Mouse (Mus musculus): ENCODE measurements at regions not wholly inside any gene's neighbourhood (a gene's known extent, or its start where the extent isn't known, plus 50 kb on each side); places are given as distances from the start of the nearest gene placed in this dataset.

GRCm38 (mm10) chr3:140566996-140567517 is 645.1 kb downstream of the Pdha2 start:
- H3K9me3 ChIP-seq (replicated peaks; ENCODE audit: control insufficient read depth, low read length), result no peaks in the 10 kb centered on the region
- H3K4me2 ChIP-seq (ENCODE audit: low read length), result no peak overlapping the region
- H3K27me3 ChIP-seq (replicated peaks; ENCODE audit: control insufficient read depth, insufficient read depth, low read length), result no peaks in the 10 kb centered on the region
- H3K9ac ChIP-seq (ENCODE audit: low read length), result no peak overlapping the region
- H3K27ac ChIP-seq (ENCODE audit: low read depth, low read length), result no peak overlapping the region
- no peaks in the 10 kb centered on the region for H3K4me1 ChIP-seq (ENCODE audit: control insufficient read depth, insufficient read depth, low read length)
- H3K4me3 ChIP-seq (ENCODE audit: low read depth, low read length), result no peak overlapping the region
- ATAC-seq (peak; percentile 69; the same call in 1 of the 2 replicates), DNase-seq (ENCODE audit: low spot score) (peak; percentile 51)
- 25% methylated on average over 4 of the region's 4 CpGs for WGBS
- H3K36me3 ChIP-seq (ENCODE audit: control insufficient read depth, insufficient read depth, low read length), result no peaks in the 10 kb centered on the region

GRCm38 (mm10) chr3:140554736-140555135 is 657.4 kb downstream of the Pdha2 start:
- H3K4me3 ChIP-seq (ENCODE audit: low read depth, low read length), result no peak overlapping the region
- no peaks in the 10 kb centered on the region for H3K9me3 ChIP-seq (replicated peaks; ENCODE audit: control insufficient read depth, low read length)
- no peak overlapping the region for H3K9ac ChIP-seq (ENCODE audit: low read length)
- no peaks in the 10 kb centered on the region for H3K27me3 ChIP-seq (replicated peaks; ENCODE audit: control insufficient read depth, insufficient read depth, low read length)
- ATAC-seq (no peak), DNase-seq (ENCODE audit: low spot score) (no peak)
- no peaks in the 10 kb centered on the region for H3K36me3 ChIP-seq (ENCODE audit: control insufficient read depth, insufficient read depth, low read length)
- H3K4me2 ChIP-seq (ENCODE audit: low read length), result no peak overlapping the region
- WGBS, result 77% methylated on average over 3 of the region's 3 CpGs
- H3K27ac ChIP-seq (ENCODE audit: low read depth, low read length), result no peak overlapping the region
- no peaks in the 10 kb centered on the region for H3K4me1 ChIP-seq (ENCODE audit: control insufficient read depth, insufficient read depth, low read length)

DNA sequence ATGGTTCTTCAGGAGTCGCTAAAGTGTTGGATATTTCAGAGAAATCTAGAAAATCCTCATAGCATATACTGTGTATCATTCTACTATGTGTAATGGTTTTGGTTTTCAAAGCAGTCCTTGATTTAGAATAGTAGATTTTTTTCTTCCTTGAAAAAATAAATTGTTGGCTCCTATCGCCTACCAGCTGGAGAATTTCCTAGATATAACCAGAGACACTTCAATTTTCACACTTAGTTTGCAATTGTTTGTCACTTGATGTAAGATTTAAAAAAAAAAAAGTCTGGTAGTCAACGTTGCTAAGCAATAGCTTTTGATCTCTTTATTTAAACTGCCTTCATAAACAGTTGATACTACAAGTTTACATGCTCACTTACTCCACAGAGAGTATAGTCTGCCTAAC is 663.7 kb downstream of the Pdha2 start:
- no peaks in the 10 kb centered on the region for H3K27me3 ChIP-seq (replicated peaks; ENCODE audit: control insufficient read depth, insufficient read depth, low read length)
- no peak overlapping the region for H3K9ac ChIP-seq (ENCODE audit: low read length)
- peak; percentile 38 for DNase-seq (ENCODE audit: low spot score)
- no peak for ATAC-seq
- H3K9me3 ChIP-seq (replicated peaks; ENCODE audit: control insufficient read depth, low read length), result no peaks in the 10 kb centered on the region
- H3K4me3 ChIP-seq (ENCODE audit: low read depth, low read length), result no peak overlapping the region
- 85% methylated on average over 3 of the region's 3 CpGs for WGBS
- no peaks in the 10 kb centered on the region for H3K36me3 ChIP-seq (ENCODE audit: control insufficient read depth, insufficient read depth, low read length)
- no peak overlapping the region for H3K27ac ChIP-seq (ENCODE audit: low read depth, low read length)
- no peaks in the 10 kb centered on the region for H3K4me1 ChIP-seq (ENCODE audit: control insufficient read depth, insufficient read depth, low read length)
- no peak overlapping the region for H3K4me2 ChIP-seq (ENCODE audit: low read length)

- H3K4me2 ChIP-seq (ENCODE audit: low read length), result no peak overlapping the region
- no peak overlapping the region for H3K4me3 ChIP-seq (ENCODE audit: low read depth, low read length)
- ATAC-seq, result peak; percentile 66
- no peaks in the 10 kb centered on the region for H3K36me3 ChIP-seq (ENCODE audit: control insufficient read depth, insufficient read depth, low read length)
- H3K9me3 ChIP-seq (replicated peaks; ENCODE audit: control insufficient read depth, low read length), result no peaks in the 10 kb centered on the region
- 71% methylated on average over 6 of the region's 6 CpGs for WGBS
- no peaks in the 10 kb centered on the region for H3K4me1 ChIP-seq (ENCODE audit: control insufficient read depth, insufficient read depth, low read length)
- no peak overlapping the region for H3K27ac ChIP-seq (ENCODE audit: low read depth, low read length)
- H3K27me3 ChIP-seq (replicated peaks; ENCODE audit: control insufficient read depth, insufficient read depth, low read length), result no peaks in the 10 kb centered on the region
- no peak overlapping the region for H3K9ac ChIP-seq (ENCODE audit: low read length)
- peak; percentile 48 for DNase-seq (ENCODE audit: low spot score)
These were observed 680.2 kb downstream of the Pdha2 start for GRCm38 (mm10) chr3:140531747-140532502.

- Histone ChIP-seq H3K27me3 (replicated peaks; ENCODE audit: control insufficient read depth, insufficient read depth, low read length) (no peaks in the 10 kb centered on the region), H3K4me2 (ENCODE audit: low read length) (no peak overlapping the region), H3K27ac (ENCODE audit: low read depth, low read length) (no peak overlapping the region), H3K4me1 (ENCODE audit: control insufficient read depth, insufficient read depth, low read length) (no peaks in the 10 kb centered on the region), H3K9me3 (replicated peaks; ENCODE audit: control insufficient read depth, low read length) (no peaks in the 10 kb centered on the region), H3K9ac (ENCODE audit: low read length) (no peak overlapping the region), H3K36me3 (ENCODE audit: control insufficient read depth, insufficient read depth, low read length) (no peaks in the 10 kb centered on the region), H3K4me3 (ENCODE audit: low read depth, low read length) (no peak overlapping the region)
- ATAC-seq (no peak), DNase-seq (ENCODE audit: low spot score) (no peak)
These were observed 690.4 kb downstream of the Pdha2 start for GRCm38 (mm10) chr3:140521653-140522278.

DNA sequence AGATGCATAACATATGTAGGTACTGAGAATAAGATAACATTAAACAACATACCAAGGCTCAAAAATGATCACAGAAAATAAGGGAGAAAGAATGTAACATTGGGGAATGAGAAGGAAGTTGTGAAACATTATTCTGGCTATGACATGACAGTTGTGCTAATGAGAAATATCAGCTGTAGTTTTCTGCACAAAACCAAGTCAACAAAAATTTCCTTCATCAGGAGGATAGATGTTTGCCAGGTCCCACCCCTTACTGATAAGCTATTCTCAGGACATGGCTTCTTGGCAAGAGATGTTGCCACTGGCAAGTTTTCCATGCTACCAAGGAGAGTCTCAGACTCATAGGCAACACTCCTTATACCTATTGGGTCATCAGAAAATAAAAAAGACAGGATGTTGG is 701.3 kb downstream of the Pdha2 start:
- H3K4me3 ChIP-seq (ENCODE audit: low read depth, low read length), result no peak overlapping the region
- no peaks in the 10 kb centered on the region for H3K4me1 ChIP-seq (ENCODE audit: control insufficient read depth, insufficient read depth, low read length)
- no peak overlapping the region for H3K4me2 ChIP-seq (ENCODE audit: low read length)
- H3K9me3 ChIP-seq (replicated peaks; ENCODE audit: control insufficient read depth, low read length), result no peaks in the 10 kb centered on the region
- H3K27ac ChIP-seq (ENCODE audit: low read depth, low read length), result no peak overlapping the region
- DNase-seq (ENCODE audit: low spot score), result no peak
- H3K27me3 ChIP-seq (replicated peaks; ENCODE audit: control insufficient read depth, insufficient read depth, low read length), result no peaks in the 10 kb centered on the region
- no peaks in the 10 kb centered on the region for H3K36me3 ChIP-seq (ENCODE audit: control insufficient read depth, insufficient read depth, low read length)
- no peak for ATAC-seq
- H3K9ac ChIP-seq (ENCODE audit: low read length), result no peak overlapping the region

DNA sequence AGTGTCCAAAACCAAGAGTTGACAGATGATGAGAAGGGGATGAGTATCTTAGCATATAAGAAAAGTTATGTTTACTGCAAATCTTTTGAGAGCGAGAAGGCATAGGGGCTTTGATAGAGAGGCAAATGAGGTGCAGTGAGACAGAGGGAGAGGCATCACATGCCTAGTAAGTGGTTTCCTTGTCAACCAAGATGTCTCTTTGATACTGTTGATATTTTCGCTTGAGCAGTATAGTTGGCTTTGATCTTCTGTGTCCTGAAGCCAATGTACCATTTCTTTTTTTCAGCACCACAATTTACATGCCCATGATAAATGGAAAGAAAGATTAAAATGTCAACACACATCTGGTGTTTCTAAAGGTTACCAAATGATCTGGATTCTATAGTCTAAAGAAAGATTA is 702.1 kb downstream of the Pdha2 start:
- DNase-seq (ENCODE audit: low spot score), result no peak

GRCm38 (mm10) chr3:140494134-140494533 is 718.0 kb downstream of the Pdha2 start:
- ATAC-seq (no peak), DNase-seq (ENCODE audit: low spot score) (no peak)
- Histone ChIP-seq H3K4me2 (ENCODE audit: low read length) (no peak overlapping the region), H3K9ac (ENCODE audit: low read length) (no peak overlapping the region), H3K27me3 (replicated peaks; ENCODE audit: control insufficient read depth, insufficient read depth, low read length) (no peaks in the 10 kb centered on the region), H3K27ac (ENCODE audit: low read depth, low read length) (no peak overlapping the region), H3K4me1 (ENCODE audit: control insufficient read depth, insufficient read depth, low read length) (no peaks in the 10 kb centered on the region), H3K36me3 (ENCODE audit: control insufficient read depth, insufficient read depth, low read length) (no peaks in the 10 kb centered on the region), H3K4me3 (ENCODE audit: low read depth, low read length) (no peak overlapping the region), H3K9me3 (replicated peaks; ENCODE audit: control insufficient read depth, low read length) (no peaks in the 10 kb centered on the region)
- 87% methylated on average over 1 of the region's 1 CpGs for WGBS

More for the DNA sequence above, 702.1 kb downstream of the Pdha2 start:
- Histone ChIP-seq H3K27ac (ENCODE audit: low read depth, low read length) (no peak overlapping the region), H3K4me1 (ENCODE audit: control insufficient read depth, insufficient read depth, low read length) (no peaks in the 10 kb centered on the region), H3K4me3 (ENCODE audit: low read depth, low read length) (no peak overlapping the region), H3K27me3 (replicated peaks; ENCODE audit: control insufficient read depth, insufficient read depth, low read length) (no peaks in the 10 kb centered on the region), H3K36me3 (ENCODE audit: control insufficient read depth, insufficient read depth, low read length) (no peaks in the 10 kb centered on the region), H3K4me2 (ENCODE audit: low read length) (no peak overlapping the region), H3K9me3 (replicated peaks; ENCODE audit: control insufficient read depth, low read length) (no peaks in the 10 kb centered on the region), H3K9ac (ENCODE audit: low read length) (no peak overlapping the region)
- ATAC-seq, result no peak
- 88% methylated on average over 2 of the region's 2 CpGs for WGBS

DNA sequence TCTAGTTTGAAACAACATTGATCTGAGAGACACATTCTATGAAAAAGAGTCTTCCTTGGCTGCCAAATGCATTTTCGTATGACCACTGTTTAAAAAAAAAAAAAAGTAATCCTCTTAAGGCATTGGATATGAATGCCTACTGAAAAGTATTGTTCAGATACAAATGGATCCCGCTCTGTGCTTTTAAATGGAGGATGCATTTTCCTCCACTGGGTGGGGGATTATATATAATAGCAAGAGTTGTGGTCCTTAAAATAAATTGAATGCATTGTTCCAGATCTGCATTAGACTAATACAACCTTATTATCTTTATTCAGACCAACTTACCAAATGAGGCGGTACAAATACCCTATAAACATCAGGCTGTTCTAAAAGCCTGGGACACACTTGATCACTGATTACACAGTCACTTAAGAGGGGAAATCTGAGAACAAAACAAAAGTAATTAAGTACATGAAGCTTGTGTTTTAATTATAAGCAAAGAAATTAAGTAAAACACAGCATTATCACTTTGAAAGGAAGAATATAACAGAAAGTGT is 734.4 kb downstream of the Pdha2 start:
- ATAC-seq (peak; percentile 73), DNase-seq (ENCODE audit: low spot score) (peak; percentile 36)
- Histone ChIP-seq H3K27ac (ENCODE audit: low read depth, low read length) (no peak overlapping the region), H3K36me3 (ENCODE audit: control insufficient read depth, insufficient read depth, low read length) (no peaks in the 10 kb centered on the region), H3K9ac (ENCODE audit: low read length) (no peak overlapping the region), H3K4me1 (ENCODE audit: control insufficient read depth, insufficient read depth, low read length) (no peaks in the 10 kb centered on the region), H3K27me3 (replicated peaks; ENCODE audit: control insufficient read depth, insufficient read depth, low read length) (peaks cover 7% of the 10 kb centered on the region), H3K4me3 (ENCODE audit: low read depth, low read length) (no peak overlapping the region), H3K9me3 (replicated peaks; ENCODE audit: control insufficient read depth, low read length) (no peaks in the 10 kb centered on the region), H3K4me2 (ENCODE audit: low read length) (no peak overlapping the region)
- WGBS, result 6% methylated on average over 3 of the region's 3 CpGs

Measured in forebrain, embryonic 14.5 days (tissue).